Mouse (Mus musculus) liver, postnatal 0 days (tissue): ENCODE results near the gene Cd151. TPM values are rescaled to one million over a fixed set of nuclear protein-coding genes. Genes with fewer than 3 reads are reported as not detected.
A peak's percentile ranks its signal among the peaks of the same experiment; 100 is the strongest.

Experiments
- ATAC-seq: fragments of 200-750 bp; cut with Nextera tagmentation; 2 replicates; pipeline ENCODE4 v1.8.0; 2017; ENCODE audit warnings: mild to moderate bottlenecking, moderate library complexity
- DNase-seq: peaks from one replicate; pipeline ENCODE4 v3.0.0-alpha.2; 2016
- H3K27ac ChIP-seq: fragments of 300-500 bp; sonication (generic); 2 replicates; pipeline ENCODE4 v1.5.1; 2014; ENCODE audit warnings: antibody characterized with exemption, moderate library complexity, mild to moderate bottlenecking, low read depth
- H3K27me3 ChIP-seq: fragments of 300-500 bp; sonication (generic); 2 replicates; pipeline ENCODE4 v1.6.1; 2014; ENCODE audit warnings: low read length, control low read depth, mixed read lengths; ENCODE audit not compliant: insufficient read depth
- H3K36me3 ChIP-seq: fragments of 300-500 bp; sonication (generic); replicated peaks from 2 replicates; pipeline ENCODE4 v1.6.1; 2014; ENCODE audit warnings: mild to moderate bottlenecking, control low read depth, low read length, moderate library complexity, mixed read lengths; ENCODE audit not compliant: insufficient read depth
- H3K4me1 ChIP-seq: fragments of 300-500 bp; sonication (generic); 2 replicates; pipeline ENCODE4 v1.6.1; 2014; ENCODE audit warnings: antibody characterized with exemption, mild to moderate bottlenecking, control low read depth; ENCODE audit not compliant: insufficient read depth
- H3K4me2 ChIP-seq: fragments of 300-500 bp; sonication (generic); 2 replicates; pipeline ENCODE4 v1.6.1; 2014; ENCODE audit warnings: low read depth, mild to moderate bottlenecking, low read length, moderate library complexity, mixed read lengths
- H3K4me3 ChIP-seq: fragments of 300-500 bp; sonication (generic); 2 replicates; pipeline ENCODE4 v1.5.1; 2014; ENCODE audit warnings: low read depth, low read length
- H3K9ac ChIP-seq: fragments of 300-500 bp; sonication (generic); replicated peaks from 2 replicates; pipeline ENCODE4 v1.6.1; 2014; ENCODE audit warnings: mild to moderate bottlenecking, moderate library complexity
- H3K9me3 ChIP-seq: fragments of 300-500 bp; sonication (generic); 2 replicates; pipeline ENCODE4 v1.6.1; 2016; ENCODE audit warnings: mild to moderate bottlenecking, control low read depth, low read length, mixed read lengths
- CTCF ChIP-seq: sonication (generic); IDR thresholded peaks from 2 replicates; pipeline ENCODE4 v1.5.1; 2016; ENCODE audit warnings: antibody characterized with exemption, low read depth
- EP300 ChIP-seq: IDR thresholded peaks from 2 replicates; pipeline ENCODE4 v1.6.1; 2016; ENCODE audit warnings: antibody characterized with exemption, low read depth, mild to moderate bottlenecking
- WGBS: fragments of 180-500 bp; shearing (Covaris S2); extraction: QIAGEN DNeasy Blood & Tissue Kit; methylation state at CpG from one replicate; pipeline ENCODE4 v1.1.7; 2014; ENCODE audit not compliant: insufficient replicate concordance; 5-methylcytosine and 5-hydroxymethylcytosine counted together
- polyA plus RNA-seq: library from polyadenylated mRNA; unstranded; fragments of >200 nt; fragmentation: Nextera tagmentation; extraction: Ambion mirVana; gene quantifications from 2 replicates; pipeline ENCODE4 v1.2.1, GENCODE M21; 2015

Cd151 gene
- polyA plus RNA-seq, 1 experiment from 2014 or later, result 6.6 TPM

DNA sequence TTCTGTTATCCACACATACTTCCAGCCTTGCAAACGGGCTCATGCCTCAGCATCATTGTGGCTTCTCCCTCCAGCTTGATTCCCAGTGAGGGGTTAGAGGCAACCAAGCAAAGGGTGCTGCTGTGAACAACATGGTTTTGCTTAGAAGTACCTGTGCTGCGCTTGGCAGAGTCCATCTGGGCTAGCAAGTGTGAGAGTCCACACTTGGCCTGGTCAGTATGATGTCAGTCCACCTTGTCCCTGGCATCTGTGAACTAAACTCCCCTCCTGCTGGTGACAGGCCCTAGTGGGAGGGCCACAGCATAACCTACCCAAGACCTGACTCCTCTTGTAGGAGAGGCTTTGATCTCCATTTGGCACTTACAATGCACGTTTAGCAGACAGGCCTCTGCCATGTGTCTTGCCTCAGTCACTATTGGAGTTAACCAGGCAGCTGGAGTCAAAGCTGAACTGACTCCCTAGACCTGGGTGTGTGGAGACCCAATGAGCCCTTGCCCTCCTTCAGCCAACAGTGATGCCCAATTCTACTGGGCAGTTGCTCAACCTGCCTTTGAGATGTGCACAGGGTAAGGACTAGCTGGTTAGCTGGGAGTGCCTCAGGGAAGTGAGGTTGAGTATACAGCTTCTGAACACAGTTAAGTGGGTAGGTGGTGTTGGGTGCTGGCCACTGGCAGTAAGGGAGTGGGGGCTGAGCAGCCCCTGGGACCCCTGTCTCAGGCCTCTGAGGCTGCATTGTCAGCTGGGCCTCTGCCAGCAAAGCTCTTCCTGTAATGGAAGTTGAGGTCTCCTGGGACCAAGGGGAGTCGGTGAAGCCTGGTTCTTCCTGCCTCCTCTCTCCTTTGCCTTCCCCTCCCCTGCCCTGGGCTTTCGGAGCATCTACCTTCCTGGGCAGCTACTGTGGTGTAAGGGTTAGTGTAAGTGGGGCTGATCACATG is 17.3 kb downstream of the Cd151 start:
- H3K4me2 ChIP-seq, result no peak overlapping the region
- H3K27me3 ChIP-seq, result peaks cover 18% of the 10 kb centered on the region
- H3K4me1 ChIP-seq, result peaks cover 23% of the 10 kb centered on the region
- no peak overlapping the region for H3K27ac ChIP-seq
- no peaks in the 10 kb centered on the region for H3K9me3 ChIP-seq
- no peak overlapping the region for H3K4me3 ChIP-seq
- no peak for ATAC-seq
- 67% methylated on average over 5 of the region's 5 CpGs for WGBS
- TF ChIP-seq CTCF, result no peak
- no peak for TF ChIP-seq EP300
- no peak overlapping the region for H3K9ac ChIP-seq
- no peak for DNase-seq
- H3K36me3 ChIP-seq, result peaks cover 19% of the 10 kb centered on the region; the same call in 1 of the 2 replicates

DNA sequence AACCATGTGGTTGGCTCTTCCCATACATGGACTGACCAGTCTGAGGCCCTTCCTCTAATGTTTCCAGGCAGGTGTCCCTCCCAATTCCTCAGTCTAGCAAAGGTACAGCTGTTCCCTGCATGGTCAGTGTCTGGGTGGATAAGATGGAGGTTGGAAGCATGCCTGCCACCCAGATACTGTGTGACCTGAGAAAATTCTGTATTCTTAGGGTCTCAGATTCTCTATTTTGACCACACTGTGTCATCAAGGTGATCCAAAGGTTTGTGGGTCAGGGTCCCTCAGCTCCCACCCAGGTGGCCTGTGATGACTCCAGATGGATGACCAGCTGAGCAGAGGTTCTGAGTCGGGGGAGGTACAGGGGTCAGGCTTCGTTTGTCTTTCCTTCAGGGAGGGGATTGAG is 18.0 kb downstream of the Cd151 start:
- TF ChIP-seq EP300, result no peak
- TF ChIP-seq CTCF, result no peak
- Histone ChIP-seq H3K9me3 (no peaks in the 10 kb centered on the region), H3K4me3 (no peak overlapping the region), H3K9ac (no peak overlapping the region), H3K27ac (no peak overlapping the region), H3K4me1 (peaks cover 23% of the 10 kb centered on the region), H3K36me3 (peaks cover 19% of the 10 kb centered on the region; the same call in 1 of the 2 replicates), H3K4me2 (no peak overlapping the region), H3K27me3 (peaks cover 18% of the 10 kb centered on the region)
- DNase-seq, result no peak
- ATAC-seq, result no peak
- whole genome bisulfite sequencing, result 80% methylated on average over 2 of the region's 2 CpGs

DNA sequence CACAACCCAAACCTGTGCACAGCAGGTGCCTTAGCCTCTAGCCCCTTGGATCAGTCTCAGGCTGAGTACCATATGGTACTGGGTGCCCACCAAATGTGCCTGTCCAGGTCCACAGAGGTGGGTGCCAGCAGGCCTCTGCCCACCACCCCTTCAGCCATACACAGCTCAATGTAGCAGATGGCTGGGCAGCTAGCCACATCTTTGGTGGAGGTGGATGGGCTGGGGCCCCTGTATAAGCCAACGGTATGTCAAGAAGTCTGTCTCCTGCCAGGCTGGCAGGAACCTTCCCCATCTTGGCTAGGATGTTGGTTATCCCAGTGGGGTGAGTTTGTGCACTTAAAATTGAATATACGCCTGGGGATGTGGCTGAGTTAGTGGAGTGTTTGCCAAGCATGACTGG is 18.4 kb downstream of the Cd151 start:
- 75% methylated on average over 2 of the region's 2 CpGs for WGBS
- no peak overlapping the region for H3K4me2 ChIP-seq
- H3K9me3 ChIP-seq, result no peaks in the 10 kb centered on the region

DNA sequence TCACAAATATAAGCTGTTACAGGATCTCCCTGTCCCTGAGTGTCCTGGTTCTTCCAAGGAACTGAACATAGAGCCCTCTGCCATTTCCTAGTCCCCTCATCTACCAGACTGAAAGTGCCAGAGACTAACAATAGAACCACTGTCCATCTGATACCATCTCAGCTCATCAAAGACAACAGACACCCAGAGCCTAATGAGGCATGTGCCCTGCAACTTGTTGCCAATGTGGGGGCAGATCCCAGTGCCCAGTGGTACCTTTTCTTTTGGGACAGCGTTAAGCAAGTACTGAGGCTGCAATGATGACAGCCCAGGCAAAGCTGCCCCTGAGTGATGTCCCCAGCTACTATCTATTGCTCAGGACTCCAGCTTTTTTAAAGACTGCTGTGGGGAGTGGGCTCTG is 19.0 kb downstream of the Cd151 start:
- Histone ChIP-seq H3K27ac (no peak overlapping the region), H3K9me3 (no peaks in the 10 kb centered on the region), H3K27me3 (peaks cover 18% of the 10 kb centered on the region), H3K4me1 (peaks cover 18% of the 10 kb centered on the region), H3K36me3 (peaks cover 21% of the 10 kb centered on the region; the same call in 1 of the 2 replicates), H3K9ac (no peak overlapping the region), H3K4me3 (no peak overlapping the region), H3K4me2 (no peak overlapping the region)
- ATAC-seq (no peak), DNase-seq (no peak)
- 89% methylated on average over 1 of the region's 1 CpGs for WGBS
- TF ChIP-seq EP300 (no peak), CTCF (no peak)

More for the DNA sequence above, 18.4 kb downstream of the Cd151 start:
- peaks cover 19% of the 10 kb centered on the region; the same call in 1 of the 2 replicates for H3K36me3 ChIP-seq
- ATAC-seq (no peak), DNase-seq (no peak)
- H3K4me3 ChIP-seq, result no peak overlapping the region
- H3K27ac ChIP-seq, result no peak overlapping the region
- peaks cover 23% of the 10 kb centered on the region for H3K4me1 ChIP-seq
- TF ChIP-seq EP300, result no peak
- H3K9ac ChIP-seq, result no peak overlapping the region
- H3K27me3 ChIP-seq, result peaks cover 18% of the 10 kb centered on the region

DNA sequence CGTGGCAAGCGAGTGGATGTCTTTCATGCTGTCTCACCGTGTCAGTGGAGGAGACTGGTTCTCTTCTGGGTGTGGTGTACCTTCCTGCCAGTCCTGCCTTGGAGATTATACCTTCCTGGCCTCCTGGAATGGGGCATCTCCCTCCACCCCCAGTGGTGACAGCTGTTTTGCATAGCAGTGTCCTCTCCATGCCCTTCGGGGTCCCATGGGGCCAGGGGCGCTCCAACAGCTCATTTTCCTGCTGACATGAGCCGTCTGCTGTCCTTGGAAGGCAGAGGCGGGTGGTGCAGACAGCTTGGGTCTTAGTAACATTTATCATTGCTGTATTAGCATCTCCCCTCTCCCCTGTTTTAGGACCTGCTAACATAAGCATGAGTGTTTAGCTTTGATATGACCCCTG is 19.9 kb downstream of the Cd151 start:
- DNase-seq, result no peak
- peaks cover 9% of the 10 kb centered on the region for H3K4me1 ChIP-seq
- H3K9me3 ChIP-seq, result no peaks in the 10 kb centered on the region
- H3K27me3 ChIP-seq, result peaks cover 11% of the 10 kb centered on the region; the same call in 1 of the 2 replicates
- no peak for ATAC-seq
- no peak overlapping the region for H3K4me3 ChIP-seq
- TF ChIP-seq CTCF, result no peak
- no peak for TF ChIP-seq EP300
- WGBS, result 72% methylated on average over 7 of the region's 7 CpGs
- no peak overlapping the region for H3K4me2 ChIP-seq
- peaks cover 23% of the 10 kb centered on the region; the same call in 1 of the 2 replicates for H3K36me3 ChIP-seq
- H3K9ac ChIP-seq, result no peak overlapping the region
- H3K27ac ChIP-seq, result no peak overlapping the region

DNA sequence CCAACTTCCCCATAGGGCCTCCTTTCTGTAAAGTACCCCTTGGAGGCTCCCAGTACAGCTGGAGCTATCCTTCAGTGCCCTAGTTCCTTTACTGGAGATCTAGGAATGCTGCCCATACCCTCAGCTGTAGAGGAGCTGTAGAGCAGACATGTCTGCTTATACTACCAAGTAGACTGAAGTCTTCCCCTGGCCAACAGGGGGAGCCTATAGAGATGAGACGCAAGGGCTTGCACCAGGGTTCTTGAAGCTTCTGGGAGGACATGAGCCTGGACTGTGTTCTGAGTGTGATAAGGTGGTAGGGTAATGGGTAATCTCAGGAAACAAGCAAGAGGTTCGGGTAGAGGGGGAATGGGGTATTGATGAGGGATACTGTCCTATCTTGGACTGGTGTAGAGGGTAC is 24.0 kb downstream of the Cd151 start:
- WGBS, result 51% methylated on average over 2 of the region's 2 CpGs

More for the DNA sequence above, 24.0 kb downstream of the Cd151 start:
- ATAC-seq (peak; percentile 51), DNase-seq (peak; percentile 45)
- Histone ChIP-seq H3K4me3 (no peak overlapping the region), H3K36me3 (peaks cover 29% of the 10 kb centered on the region), H3K27ac (no peak overlapping the region), H3K9me3 (no peaks in the 10 kb centered on the region), H3K4me1 (no peaks in the 10 kb centered on the region), H3K4me2 (no peak overlapping the region), H3K9ac (no peak overlapping the region), H3K27me3 (no peaks in the 10 kb centered on the region)
- peak; percentile 74 for TF ChIP-seq CTCF
- no peak for TF ChIP-seq EP300
